Mouse (Mus musculus): ENCODE results near the gene Klf3.

DNA sequence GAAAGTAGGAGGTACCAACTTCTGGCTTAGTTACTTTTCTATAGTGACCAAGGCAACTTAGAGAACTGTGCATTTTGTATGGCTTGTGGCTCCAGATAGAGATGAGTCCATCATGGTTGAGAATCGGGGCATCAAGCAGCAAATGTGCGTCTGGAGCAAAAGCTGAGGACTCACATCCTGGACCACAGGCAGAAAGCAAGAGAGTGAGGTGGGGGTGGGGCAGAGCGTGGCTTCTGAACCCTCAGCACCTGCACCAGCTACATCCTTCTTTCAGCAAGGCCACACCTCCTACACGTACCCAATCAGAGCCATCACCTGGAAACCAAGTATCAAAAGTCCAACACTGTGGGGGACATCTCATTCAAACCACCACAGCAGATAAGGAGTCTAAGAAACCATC is 40.9 kb upstream of the Klf3 start:
- TF ChIP-seq CTCF (IDR thresholded peaks at IDR 0.05; ENCODE audit: extremely low read depth, insufficient read depth, insufficient read length, insufficient replicate concordance) (no peak), POLR2A (IDR thresholded peaks at IDR 0.05; ENCODE audit: low read depth, low read length) (no peak)

All from spleen, adult 2 months (tissue).